Mouse (Mus musculus) cerebellum, adult (tissue): ENCODE results near the gene Otoa.

Experiments used
- ATAC-seq: cut with Nextera tagmentation; 2 replicates; pipeline ENCODE4 v1.9.2; 2017; ENCODE audit warnings: mild to moderate bottlenecking, moderate library complexity, mixed read lengths; ENCODE audit not compliant: insufficient number of reproducible peaks, low FRiP score, low TSS enrichment

The Otoa gene

GRCm38 (mm10) chr7:121081350-121081749 lies at the start of gene Otoa:
TSS of gene Otoa (plus strand) at chr7:121081650.
- ATAC-seq: no peak

- peak; percentile 98 for ATAC-seq
These were observed 47.4 kb upstream of the Otoa start, which contains the start of gene Mettl9 for GRCm38 (mm10) chr7:121033856-121034652. TSS of gene Mettl9 (plus strand) at chr7:121034445.

GRCm38 (mm10) chr7:121034701-121035141 lies 46.7 kb upstream of the Otoa start:
- ATAC-seq: peak; percentile 74

GRCm38 (mm10) chr7:121035161-121035721 lies 46.2 kb upstream of the Otoa start:
- peak; percentile 38; the same call in 1 of the 2 replicates for ATAC-seq

- ATAC-seq: no peak
These were observed 40.9 kb upstream of the Otoa start for GRCm38 (mm10) chr7:121040595-121040994.

- no peak for ATAC-seq
These were observed 39.5 kb upstream of the Otoa start for GRCm38 (mm10) chr7:121041989-121042388.

- ATAC-seq: no peak
These were observed 38.4 kb upstream of the Otoa start for GRCm38 (mm10) chr7:121043004-121043403.

GRCm38 (mm10) chr7:121043510-121043909 lies 37.9 kb upstream of the Otoa start:
- no peak for ATAC-seq

- ATAC-seq: no peak
These were observed 37.2 kb upstream of the Otoa start for GRCm38 (mm10) chr7:121044251-121044650.

GRCm38 (mm10) chr7:121045671-121046453 lies 35.6 kb upstream of the Otoa start:
- ATAC-seq: no peak

- ATAC-seq: no peak
These were observed 33.8 kb upstream of the Otoa start for GRCm38 (mm10) chr7:121047624-121048023.

- ATAC-seq: no peak
These were observed 28.4 kb upstream of the Otoa start for GRCm38 (mm10) chr7:121053071-121053470.

- ATAC-seq: no peak
These were observed 21.8 kb upstream of the Otoa start for GRCm38 (mm10) chr7:121059477-121060218.

- ATAC-seq: no peak
These were observed 17.1 kb upstream of the Otoa start for GRCm38 (mm10) chr7:121064309-121064708.

GRCm38 (mm10) chr7:121071276-121071675 lies 10.2 kb upstream of the Otoa start:
- ATAC-seq: no peak

- ATAC-seq: no peak
These were observed 8.9 kb upstream of the Otoa start for GRCm38 (mm10) chr7:121072506-121072905.

GRCm38 (mm10) chr7:121074281-121074680 lies 7.2 kb upstream of the Otoa start, which contains the start of gene Igsf6:
TSS of gene Igsf6 (minus strand) at chr7:121074572.
- no peak for ATAC-seq

GRCm38 (mm10) chr7:121074801-121075400 lies 6.5 kb upstream of the Otoa start:
- ATAC-seq: no peak

- peak; percentile 46; the same call in 1 of the 2 replicates for ATAC-seq
These were observed 6.0 kb upstream of the Otoa start for GRCm38 (mm10) chr7:121075416-121075815.

GRCm38 (mm10) chr7:121077311-121077710 lies 4.1 kb upstream of the Otoa start:
- no peak for ATAC-seq
